Mouse (Mus musculus) ovary, postnatal 14 days (tissue): ENCODE measurements at regions not wholly inside any gene's neighbourhood (a gene's known extent, or its start where the extent isn't known, plus 50 kb on each side); places are given as distances from the start of the nearest gene placed in this dataset.

Experiments
- DNase-seq: peaks from one replicate; pipeline ENCODE4 v3.0.0; 2022; ENCODE audit warnings: low spot score

DNA sequence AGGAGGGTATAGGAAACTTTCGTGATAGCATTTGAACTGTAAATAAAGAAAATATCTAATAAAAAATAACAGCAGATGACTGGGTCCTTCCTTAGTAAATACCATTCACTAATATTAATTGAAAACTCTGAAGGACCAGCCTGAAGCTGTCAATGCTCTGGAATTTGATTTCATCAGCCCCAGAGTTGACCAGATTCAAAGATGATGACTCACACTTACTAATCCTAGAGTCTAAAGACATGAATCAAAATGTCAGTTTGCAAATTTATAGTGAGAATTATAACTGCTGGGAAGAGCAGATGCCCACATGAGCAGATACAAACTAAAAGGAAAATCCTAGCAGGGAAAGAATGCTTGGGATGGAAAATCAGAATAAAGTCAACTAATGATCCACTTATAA, 77.8 kb upstream of the Tac1 start:
- DNase-seq: no peak

DNA sequence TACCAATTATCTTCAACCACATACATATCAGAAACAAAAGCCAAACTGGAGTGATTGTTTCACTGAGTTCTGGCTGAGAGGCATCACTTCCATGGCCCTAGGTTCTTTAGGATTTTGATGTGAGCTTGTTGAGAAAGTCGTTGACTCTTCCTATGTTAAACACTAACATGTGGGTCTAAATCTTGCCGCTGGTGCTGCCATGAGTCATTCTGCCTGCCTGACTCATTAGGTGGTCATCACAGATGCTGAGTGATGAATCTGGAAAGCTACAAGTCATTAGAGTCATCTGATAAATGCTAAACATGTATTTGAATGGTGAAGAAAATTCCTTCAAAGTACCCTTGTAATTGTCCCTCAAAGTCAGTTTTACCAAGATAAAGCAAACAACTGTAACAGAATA, 60.4 kb upstream of the Tac1 start:
- no peak for DNase-seq

DNA sequence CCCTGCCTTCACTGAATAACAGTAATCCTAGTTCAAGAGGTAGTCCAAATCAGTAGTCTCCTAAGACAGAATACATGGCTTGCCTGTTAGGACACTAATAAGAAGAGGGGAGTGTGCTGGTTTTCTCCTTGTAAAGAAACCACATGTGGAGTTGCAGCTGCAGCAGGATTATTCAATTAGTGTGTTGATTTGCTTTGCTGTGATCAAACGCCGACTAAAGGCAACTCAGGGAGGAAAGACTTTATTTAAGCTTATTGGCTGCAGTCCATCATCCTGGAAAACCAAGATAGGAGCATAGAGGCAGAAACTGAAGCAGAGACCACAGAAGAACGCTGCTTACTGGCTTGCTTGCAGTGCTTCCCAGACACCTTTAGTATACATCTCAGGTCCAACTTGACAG, 57.9 kb upstream of the Tac1 start:
- no peak for DNase-seq
